Mouse (Mus musculus) thymus, postnatal 4 days (tissue): ENCODE measurements around the gene Gng7.
A peak's percentile ranks its signal among the peaks of the same experiment; 100 is the strongest.
"Not testable (repeated sequence)": the region's sequence is repeated elsewhere in the genome, so short reads cannot be mapped to it uniquely, and the experiment has no call there.

ENCODE experiments used
- DNase-seq: peaks from one replicate; pipeline ENCODE4 v3.0.0; 2021

Gng7 gene

GRCm38 (mm10) chr10:80991945-80992344 is 22.8 kb downstream of the Gng7 start:
- DNase-seq: no peak

DNA sequence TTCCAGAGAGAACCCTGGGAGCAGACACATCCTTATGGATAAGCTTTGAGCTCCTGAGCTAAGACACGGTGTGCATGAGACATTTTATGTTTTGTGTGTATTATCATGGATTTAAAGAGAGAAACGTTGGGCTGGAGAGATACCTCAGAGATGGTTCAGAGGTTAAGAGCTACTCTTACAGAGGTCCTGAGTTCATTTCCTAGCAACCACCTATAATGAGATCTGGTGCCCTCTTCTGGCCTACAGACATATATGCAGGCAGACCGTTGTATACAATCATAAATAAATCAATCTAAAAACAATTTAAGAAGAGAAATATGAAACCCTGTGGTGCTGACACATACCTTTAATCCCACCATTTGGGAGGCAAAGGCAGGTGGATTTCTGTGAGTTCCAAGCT is 23.7 kb downstream of the Gng7 start:
- DNase-seq: no peak

GRCm38 (mm10) chr10:80990406-80990805 is 24.3 kb downstream of the Gng7 start:
- DNase-seq: peak; percentile 74

DNA sequence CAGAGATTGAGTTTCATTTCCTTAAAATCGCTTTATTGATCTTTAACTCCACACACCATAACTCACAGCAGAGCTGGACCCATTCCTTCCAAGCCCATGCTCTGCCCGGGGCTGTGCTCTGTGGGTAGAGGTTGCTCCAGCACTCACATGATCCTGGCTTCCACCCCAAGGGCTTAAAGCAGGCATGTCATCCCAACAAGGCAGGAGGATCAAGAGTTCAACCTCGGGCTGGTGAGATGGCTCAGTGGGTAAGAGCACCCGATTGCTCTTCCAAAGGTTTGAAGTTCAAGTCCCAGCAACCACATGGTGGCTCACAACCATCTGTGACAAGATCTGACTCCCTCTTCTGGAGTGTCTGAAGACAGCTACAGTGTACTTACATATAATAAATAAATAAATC is 24.9 kb downstream of the Gng7 start:
- not testable (repeated sequence) for DNase-seq

GRCm38 (mm10) chr10:80989446-80989845 is 25.3 kb downstream of the Gng7 start:
- peak; percentile 55 for DNase-seq

DNA sequence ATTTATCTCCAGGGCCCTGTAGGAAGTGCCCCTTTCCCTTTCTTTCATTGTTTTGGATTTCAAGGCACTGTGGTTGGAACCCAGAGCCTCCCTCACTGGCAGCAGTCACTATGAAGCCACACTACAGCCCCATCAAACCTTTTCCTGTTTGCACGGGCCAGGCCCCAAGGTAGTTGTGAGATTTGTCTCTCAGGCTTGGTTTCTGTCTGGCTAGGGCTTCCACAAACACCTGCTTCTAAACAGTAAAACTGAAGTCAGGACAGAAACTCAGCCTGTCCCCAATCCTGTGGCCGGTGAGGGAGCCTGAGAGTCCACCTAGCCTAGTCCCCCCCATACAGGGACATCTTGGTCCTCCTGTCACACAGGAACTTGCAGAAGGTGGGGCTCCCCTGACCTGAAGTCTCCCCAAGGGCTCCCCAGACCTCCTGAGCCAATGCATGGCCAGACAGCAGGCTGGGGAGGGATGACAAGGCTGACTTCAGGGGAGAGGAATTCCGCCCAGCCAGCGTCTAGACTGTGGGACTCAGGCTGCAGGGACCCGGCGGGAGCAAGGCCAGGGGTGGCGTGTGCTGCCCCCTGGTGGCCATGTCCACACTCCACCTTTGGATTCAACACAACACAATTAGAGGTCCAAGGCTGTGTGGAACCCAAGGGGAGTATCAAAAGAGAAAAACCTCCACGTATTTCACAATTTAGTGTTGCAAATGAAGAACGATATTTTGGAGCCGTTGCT is 26.9 kb downstream of the Gng7 start:
- DNase-seq: peak; percentile 87

- no peak for DNase-seq
Observed at GRCm38 (mm10) chr10:80986754-80987153, 28.0 kb downstream of the Gng7 start.

GRCm38 (mm10) chr10:80985970-80986701 is 28.6 kb downstream of the Gng7 start:
- no peak for DNase-seq

DNA sequence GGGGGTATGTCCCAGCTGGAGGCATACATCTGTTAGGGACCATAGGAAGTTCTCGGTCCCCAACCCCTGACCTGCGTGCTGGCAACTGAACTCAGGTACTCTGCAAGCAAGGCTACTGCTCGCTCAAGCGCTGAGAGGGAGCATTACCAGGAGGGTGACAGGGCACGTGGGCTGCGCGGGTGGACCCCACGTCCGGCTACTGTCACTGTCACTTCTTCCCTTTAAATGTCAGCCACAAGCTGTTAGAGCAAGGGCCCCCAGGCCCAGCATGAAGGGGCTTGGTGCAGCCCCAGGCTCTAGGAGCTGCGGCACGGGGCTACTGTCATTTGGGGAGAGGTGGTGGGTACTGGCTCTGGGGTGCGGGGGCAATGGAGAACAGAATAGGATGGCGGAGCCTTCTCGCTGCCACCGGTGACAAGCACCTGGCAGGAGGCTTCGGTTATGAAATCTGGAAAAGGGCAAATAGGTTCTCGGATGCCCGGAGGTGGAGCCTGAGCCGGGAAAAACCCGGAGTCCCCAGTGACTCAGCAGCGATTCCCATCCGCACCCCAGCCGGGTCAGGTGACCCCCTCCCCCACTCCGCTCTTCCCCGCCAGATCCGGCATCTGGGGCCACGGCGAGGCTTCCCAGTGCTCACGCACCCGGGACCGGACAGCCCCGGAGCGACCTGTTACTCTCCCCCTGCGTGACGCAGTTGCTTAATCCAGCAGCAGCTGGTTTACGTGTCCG is 29.3 kb downstream of the Gng7 start:
- DNase-seq: peak; percentile 61

- DNase-seq: no peak
Observed at GRCm38 (mm10) chr10:80984223-80984622, 30.5 kb downstream of the Gng7 start.

DNA sequence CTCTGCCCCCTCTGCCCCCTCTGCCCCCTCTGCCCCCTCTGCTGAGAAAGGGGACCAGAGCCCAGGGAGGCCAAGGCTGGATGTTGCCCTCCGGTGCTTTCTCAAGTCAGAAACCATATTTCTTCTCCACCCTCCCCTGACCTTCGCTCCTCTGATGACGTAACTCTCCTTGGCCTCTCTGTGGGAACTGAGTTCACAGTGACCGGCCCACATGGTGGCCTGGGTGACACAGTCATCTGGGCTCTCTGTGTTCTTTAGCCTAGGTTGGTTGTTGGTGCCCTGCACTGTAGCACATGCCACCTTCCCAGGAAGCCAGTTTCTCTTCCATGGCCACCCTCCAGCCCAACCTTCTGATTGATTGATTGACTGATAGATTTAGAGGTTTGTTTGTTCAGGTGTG is 32.4 kb downstream of the Gng7 start:
- DNase-seq: no peak

GRCm38 (mm10) chr10:80981564-80982112 is 33.1 kb downstream of the Gng7 start:
- no peak for DNase-seq

DNA sequence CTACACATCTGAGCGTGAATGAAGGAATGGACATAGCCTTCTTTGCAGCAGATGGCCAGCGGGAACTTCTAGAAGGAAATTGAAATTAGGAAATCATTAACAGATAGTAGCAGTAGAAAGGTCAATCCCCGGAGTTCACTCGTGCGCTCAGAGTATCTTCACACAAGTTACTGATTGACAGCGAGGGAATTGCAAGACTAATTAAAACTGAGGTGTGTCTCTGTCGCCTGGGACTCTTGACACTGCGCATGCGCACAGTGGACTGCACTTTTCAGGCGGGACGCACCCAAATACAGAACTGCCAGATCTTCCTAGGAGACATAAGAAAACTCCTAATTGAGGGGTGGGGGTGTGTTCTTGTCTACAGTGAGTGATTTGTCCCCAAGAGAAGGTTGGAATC is 39.3 kb downstream of the Gng7 start:
- no peak for DNase-seq

DNA sequence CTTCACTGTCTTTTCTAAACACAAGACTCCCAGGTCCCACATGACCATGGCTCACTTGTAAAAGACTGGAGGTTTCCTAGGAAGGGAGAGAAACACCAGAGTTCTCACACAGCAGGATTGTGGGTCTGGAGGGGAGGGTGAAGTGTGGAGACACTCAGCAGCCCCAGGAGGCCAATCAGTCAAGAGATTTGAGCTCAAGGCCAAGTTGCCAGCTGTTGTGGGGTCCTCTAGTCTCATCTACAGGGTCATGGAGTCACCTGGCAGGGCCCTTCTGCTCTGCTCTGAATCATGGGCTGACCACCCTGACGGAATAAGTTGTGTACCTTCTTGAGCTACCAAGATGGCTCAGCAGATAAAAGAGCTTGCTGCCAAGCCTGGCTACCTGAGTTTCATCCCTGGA is 41.0 kb downstream of the Gng7 start:
- DNase-seq: no peak

- no peak for DNase-seq
Observed at GRCm38 (mm10) chr10:80972071-80972987, 42.4 kb downstream of the Gng7 start.

DNA sequence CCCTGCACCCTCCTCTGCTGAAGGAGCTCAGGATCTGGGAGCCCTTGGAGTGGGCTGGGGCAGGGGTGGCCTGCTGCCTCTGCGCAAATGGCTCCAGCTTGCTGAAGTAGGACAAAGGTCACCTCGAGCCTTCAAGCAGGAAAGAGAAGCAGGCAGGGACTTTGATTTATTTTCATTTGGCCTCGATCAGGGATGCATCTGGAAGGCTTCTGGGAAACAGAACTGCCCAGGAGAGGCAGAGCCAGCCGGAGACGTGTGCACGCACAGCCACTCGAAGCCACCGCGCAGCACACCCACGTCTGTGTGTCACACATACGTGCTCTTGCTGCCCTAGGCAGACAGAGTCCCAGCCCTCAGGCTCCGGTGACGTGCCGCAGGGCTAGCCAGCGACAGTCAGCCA is 43.2 kb downstream of the Gng7 start:
- no peak for DNase-seq

DNA sequence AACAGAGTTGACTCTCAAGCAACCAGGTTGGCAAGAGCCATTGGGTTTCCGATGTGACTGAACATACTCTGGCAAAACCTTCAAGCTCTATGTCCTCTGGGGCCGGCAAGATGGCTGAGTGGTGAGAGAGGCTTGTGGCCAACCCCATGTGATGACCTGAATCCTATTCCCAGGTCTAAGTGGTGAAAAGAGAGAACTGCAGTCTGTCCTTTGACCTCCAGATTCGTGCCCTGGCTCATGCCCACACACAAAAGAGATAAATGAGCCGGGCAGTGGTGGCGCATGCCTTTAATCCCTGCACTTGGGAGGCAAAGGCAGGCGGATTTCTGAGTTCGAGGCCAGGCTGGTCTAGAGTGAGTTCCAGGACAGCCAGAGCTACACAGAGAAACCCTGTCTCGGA is 44.6 kb downstream of the Gng7 start:
- DNase-seq: no peak

GRCm38 (mm10) chr10:80969298-80969697 is 45.4 kb downstream of the Gng7 start:
- no peak for DNase-seq

- DNase-seq: no peak
Observed at GRCm38 (mm10) chr10:80968106-80968505, 46.6 kb downstream of the Gng7 start.

DNA sequence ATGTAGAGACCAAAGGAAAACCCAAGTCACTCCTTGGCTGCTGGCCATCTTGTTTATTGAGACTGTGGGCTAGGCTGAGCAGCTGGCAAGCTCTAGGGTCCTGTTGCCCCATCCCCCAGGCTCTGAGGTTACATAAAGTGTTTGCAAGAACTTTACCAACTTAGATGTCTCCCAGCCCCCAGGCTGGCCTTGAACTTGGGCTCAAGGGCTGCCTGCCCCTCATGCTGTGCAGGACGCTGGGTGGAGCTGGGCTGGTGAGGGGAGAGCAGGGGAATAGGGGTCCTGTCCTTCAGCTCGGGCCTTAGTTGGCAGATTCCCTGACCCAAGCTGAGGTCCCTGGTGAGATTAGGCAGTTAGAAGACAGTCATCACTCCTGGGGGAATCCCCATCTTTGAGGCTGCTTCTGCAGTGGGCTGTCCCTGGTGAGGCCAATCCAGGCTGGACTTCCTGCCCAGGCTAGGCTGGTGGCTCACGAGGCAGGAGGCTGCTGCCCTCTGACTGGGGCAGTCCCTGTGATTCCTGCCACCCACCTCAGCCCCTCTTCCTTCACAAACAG is 47.6 kb downstream of the Gng7 start:
- no peak for DNase-seq

DNA sequence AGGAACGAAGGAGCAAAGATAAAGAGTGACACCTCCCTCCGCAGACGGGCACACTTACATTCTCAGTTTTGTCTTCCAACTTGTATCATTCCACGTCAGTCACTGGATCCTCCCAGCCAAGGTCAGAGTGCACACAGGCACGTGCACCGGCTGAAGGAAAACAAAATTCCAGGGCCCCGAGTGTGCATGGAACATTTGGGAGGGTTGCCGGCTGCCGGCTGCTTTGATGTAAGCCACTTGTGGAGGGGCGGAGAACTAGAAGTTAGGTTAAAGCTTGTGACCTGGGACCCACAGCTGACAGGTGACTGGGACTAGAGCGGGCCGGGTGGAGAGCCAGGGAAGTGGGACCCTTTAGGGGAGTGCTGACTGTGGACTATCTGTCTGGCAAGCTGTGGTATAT is 48.4 kb downstream of the Gng7 start:
- no peak for DNase-seq
